Mouse (Mus musculus) embryonic fibroblast, embryonic 13.5 days (primary cell): ENCODE measurements around the gene A630076J17Rik.

Experiments
- CTCF ChIP-seq: IDR thresholded peaks from 2 replicates; pipeline ENCODE4 v1.5.1; 2011; ENCODE audit warnings: mild to moderate bottlenecking, control low read depth, low read length, moderate library complexity, borderline replicate concordance; ENCODE audit not compliant: insufficient read depth
- POLR2A ChIP-seq: IDR thresholded peaks from 2 replicates; pipeline ENCODE4 v1.6.1; 2011; ENCODE audit warnings: low read depth, mild to moderate bottlenecking, control low read depth, low read length, moderate library complexity

GRCm38 (mm10) chr3:107205170-107205569 lies 25.2 kb upstream of the A630076J17Rik start:
- TF ChIP-seq POLR2A (no peak), CTCF (no peak)
